Mouse (Mus musculus) lung, postnatal 25 days (tissue): ENCODE measurements around the gene Frzb.
A peak's percentile ranks its signal among the peaks of the same experiment; 100 is the strongest.

Experiments
- DNase-seq: peaks from one replicate; pipeline ENCODE4 v3.0.0; 2022; ENCODE audit warnings: low spot score

Frzb gene

DNA sequence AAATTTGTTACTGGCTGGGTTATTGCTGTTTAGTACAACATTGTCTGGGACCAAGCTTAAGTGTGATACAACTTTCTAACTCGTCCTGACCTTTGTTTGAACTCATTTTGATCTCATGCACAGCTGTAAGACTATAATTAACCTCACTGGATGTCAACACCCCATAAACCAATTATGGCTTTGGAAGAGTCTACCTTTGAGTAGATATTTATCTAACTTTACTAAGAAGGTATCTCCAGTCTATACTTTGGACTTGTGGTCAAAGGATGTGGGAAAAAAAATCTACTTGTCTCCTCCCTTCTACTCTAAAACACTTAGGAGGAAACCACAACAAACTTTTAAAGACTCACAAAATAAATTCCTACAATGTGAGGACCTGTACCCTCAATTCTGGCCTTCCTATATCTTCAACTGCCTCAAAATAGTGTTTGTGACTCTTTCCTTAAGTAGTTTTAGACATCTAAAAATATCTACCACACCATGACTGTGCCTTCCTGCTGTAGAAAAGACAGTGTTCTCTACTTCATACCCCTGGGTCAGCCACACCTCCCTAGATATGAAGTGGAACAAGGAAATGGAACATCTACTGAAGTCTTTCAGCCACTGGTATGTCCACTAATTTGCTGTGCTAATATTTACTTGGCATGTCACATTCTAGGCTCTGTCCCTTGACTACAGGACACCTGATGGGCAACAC is 16.9 kb downstream of the Frzb start:
- no peak for DNase-seq

DNA sequence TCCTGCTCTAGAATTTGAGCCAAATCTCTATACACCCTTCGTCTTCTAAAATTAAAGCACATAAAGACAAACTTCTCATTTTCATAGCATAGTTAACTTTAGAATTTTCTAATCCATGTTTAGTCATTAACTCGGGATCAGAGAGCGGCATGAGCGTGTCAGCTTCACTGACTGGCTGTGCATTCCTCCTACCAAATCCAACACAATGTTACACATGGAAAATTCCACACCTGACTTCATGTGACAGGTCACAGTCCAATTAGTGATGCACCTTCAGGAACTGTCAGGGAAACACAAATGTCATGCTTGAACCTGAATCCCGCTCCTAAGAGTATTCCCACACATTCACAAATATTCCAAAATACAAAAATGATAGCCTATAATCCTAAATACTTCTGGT is 24.3 kb downstream of the Frzb start:
- DNase-seq, result no peak

DNA sequence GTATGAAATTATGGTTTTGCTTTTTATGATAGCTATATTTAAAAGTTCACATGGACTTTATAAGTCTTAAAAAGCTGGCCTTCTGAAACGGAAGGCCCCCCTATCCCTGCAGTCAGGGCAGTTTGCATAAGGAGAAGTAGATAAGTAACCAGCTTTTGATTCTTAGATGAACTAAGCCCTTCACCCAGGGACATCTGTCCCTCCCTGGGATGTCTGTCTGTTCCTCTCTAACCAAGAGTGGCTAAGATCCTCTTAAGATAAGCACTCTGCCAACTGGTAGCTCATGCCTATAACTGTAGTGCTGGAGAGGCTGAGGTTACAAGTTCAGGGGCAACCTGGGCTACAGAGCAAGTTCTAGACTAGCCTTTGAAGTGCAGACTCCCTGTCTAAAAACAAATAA is 25.4 kb downstream of the Frzb start:
- DNase-seq, result no peak

DNA sequence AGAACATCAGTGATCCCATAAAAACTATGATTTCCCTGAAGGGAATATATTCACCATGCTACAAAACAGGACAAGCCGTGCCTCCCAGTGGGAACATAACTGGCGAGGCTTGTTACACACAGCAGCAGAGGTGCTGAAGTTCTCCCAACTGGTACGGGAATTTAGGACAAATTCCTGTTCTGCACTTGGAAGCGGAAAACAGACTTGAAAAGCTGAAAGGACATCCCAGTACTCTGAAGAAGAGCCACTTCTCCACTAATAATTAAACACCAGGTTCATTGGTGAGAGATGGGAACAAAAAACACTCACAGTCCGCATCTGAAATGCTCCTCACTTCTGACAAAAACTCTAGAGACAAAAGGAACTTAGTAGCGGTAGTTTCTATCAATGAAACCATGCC is 31.1 kb downstream of the Frzb start:
- DNase-seq, result no peak

DNA sequence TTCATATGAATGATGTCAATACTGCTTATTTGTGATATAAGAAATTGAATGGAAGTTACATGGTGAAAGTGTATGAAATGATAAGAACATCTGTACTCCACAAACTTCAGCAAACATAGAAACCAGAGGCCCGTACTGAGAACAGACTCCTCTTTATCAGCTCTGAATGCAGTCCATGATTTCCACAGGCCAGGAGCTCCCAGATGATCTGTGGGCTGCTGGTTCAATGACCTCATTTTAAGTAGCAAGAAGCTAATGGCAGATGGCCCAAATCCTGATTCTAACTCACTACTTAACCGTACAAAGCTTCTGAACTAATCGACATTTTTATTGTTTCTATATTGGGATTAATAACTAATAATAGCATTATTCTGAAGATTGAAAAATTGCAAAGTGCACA is 33.0 kb downstream of the Frzb start:
- DNase-seq, result no peak

DNA sequence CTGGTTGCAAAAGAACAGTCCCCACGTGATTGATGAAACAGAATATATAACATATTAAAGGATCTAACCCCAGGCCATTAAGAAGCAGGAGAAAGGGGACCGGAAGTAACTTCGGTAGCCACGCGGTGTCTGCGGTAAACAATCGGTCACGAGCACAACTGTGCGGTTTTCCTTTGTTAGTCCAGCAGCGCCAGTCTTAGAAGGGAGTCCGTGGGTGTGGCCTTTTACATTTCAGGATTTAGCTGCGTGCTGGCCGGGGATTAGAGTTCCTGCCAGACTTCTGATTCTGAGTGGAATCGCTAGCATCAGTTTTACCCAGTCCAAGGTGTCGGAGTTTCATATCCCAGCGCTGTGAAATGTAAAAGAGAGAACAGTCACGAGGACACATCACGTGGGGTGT is 34.3 kb downstream of the Frzb start:
- DNase-seq, result no peak

DNA sequence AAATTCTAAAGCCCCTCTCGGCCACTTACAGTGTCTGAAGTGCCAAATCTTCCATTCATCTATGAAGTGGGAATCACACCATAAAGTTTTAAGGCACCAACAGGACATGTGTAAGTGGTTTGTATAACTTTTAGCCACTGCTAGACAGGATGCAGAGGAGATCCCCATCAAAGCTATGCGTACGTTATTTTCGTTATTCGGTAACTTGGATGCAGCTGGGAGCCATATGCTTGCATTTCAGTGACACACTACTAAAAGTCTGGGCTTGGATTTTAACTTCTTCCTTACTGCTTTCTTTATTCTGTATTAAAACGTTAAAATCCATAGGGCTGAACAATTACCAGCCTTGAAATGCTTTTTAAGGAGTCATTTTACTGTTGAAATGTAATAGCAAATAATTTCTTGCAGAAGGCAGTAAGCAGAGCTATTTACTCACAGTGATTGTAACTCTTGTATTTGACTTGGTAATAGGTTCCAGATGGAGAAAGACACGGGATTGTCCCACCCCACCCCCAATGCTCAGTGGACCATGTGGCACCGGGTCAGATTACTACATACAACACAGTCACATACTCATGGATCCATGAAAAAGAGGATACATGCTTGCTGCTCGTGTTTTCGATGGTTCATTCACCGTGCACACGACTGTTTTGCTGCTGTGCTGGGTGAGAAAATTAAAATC is 37.4 kb downstream of the Frzb start:
- DNase-seq, result no peak

DNA sequence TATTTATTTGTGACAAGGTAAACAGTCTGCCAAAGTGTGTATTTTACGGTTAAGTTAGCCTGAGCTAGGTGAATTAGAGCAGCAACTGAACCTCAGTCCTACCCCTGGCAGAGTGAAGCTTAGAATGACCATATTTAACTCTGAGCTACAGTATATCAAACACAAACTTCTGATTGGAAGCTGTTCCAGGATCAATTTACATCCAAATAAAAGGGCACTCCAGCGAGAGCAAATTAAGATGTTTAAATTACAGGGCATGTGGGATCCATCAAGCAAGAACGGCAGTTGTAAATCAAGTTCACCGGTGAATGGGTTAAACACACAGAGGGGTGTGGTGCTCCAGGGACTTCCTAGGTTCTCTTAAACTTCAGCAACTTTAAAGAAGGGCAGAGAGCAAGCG is 42.7 kb downstream of the Frzb start:
- no peak for DNase-seq

DNA sequence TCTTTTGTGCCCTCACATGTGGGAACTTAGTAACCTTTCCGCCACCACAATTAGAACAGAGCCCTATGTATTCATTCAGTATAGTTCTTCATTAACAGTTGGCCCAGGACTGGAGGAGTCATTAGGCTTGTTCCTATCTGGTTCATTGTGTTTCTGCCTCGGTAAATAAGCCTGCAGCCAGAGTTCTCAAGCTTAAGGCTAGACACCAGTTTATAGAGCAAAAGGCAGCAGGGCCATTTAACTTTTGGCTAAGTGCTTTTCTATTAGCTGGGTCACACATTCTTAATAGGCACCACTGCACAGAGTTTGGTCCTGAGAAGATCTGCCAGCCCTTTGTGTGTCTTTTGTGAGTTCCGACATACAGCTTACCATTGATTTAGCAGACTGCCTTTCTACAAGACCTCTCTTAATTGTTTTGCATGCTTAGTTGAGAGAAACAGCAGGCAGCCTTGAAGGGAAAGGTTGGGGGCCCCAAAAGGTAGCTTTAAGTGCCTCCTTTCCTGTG is 48.8 kb downstream of the Frzb start:
- DNase-seq, result no peak

DNA sequence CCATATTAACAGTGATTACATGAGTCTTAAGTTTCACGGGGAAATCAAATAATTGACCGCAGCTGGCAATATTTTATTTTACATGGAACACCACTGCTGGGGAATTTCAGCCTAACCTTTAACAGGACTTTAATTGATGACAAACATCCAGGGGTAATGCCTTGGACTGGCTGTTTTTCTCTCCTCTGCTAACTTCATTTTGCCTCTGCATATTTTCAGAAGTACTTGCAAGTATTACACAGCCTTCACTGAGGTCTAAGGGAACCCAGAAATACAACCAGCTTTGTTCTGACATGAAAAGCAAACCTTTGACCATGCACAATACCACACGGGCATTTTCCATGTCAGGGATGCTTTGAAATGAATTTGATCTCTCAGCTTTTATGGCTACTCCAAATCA is 50.6 kb downstream of the Frzb start:
- no peak for DNase-seq

DNA sequence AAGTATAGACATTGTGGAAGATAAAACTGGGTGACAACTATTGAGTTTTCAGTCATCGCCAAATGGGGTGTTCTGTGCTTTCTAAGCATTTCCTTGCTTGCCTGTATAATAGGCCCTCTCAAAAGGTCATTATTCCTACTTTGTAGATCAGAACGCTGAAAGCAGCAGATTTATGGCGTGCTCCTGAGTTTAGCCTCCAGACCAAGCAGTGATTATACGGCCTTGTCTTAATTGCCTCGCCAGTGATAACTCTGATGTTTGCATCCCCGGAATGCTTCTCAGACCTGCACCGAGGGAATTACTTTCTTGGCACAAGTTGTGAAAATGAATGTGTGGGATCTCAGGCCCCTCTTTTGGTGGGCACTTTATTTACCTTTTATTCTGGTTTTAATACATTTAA is 51.4 kb downstream of the Frzb start:
- DNase-seq, result no peak

DNA sequence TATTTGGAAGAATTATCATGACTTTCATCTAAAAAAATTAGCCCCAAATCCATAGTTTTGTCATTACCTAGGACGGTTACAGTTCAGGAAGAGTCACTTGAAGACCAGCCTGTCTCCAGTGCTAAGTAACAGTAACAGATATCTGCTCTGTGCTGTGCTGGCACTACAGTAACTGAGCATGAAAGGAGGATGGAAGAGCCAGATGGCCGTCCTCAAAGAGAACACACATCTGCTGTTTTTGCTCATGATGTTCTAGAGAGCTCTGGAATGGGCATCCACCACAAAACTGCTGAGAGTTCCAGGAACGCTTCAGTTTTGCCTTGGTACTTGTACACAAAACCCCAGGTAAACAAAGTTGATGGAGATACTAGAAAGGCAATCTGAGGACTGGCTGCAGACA is 59.1 kb downstream of the Frzb start:
- DNase-seq, result no peak

DNA sequence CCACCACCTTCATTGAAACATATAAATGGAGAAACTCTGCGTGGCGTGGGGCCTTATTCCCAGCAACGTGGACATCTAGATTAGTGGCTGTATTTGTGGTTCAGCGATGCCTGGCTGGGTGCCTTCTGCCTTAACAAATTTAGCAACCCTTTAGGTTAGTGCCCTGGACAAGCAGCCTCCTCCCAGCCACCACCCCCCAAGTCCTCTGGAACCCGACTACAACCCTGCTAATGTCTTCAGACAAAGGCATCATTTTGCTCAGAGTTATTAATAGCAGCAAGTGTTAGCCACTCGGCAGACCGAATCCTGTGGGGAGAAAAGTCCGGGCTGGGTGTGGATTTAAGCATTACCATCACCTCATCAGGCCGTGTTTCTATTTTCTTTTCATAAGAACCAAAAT is 59.8 kb downstream of the Frzb start:
- DNase-seq, result peak; percentile 4

DNA sequence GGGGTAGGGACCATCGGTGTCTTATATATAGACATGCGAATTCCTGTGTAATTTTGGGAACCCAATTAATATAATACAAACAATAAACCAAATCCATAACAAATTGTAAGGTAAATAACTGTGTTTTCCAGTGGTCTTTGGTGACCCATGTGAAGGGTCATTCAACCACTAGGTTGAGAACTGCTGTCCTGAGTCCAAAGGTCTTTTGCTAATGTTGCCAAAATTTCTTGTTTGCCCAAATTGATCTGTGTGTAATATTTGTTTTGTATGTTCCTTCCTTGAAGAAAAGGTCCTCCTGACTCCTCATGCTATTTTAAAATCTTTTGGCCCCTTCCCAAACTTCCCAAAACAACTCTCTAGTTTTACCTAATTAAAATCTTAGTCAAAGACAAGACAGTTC is 61.2 kb downstream of the Frzb start:
- no peak for DNase-seq

DNA sequence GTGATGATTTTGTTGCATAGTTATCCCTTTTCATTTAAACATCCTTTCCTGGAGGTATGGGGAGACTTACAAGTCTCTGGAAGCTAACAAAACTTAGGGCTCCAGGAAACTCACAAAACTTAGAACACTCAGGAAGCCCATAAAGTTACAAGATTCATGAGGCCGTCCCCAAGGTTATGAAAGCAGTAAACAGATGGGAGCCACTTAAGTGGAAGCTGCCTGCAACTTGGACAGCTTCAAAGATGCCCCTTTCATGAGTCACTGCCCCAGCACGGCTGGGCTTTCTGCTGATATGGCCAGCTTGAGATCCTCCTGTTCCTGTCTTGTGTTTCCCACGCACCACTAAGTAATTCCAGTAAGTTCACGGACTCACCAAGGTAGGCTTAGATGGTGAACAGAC is 63.0 kb downstream of the Frzb start:
- no peak for DNase-seq

DNA sequence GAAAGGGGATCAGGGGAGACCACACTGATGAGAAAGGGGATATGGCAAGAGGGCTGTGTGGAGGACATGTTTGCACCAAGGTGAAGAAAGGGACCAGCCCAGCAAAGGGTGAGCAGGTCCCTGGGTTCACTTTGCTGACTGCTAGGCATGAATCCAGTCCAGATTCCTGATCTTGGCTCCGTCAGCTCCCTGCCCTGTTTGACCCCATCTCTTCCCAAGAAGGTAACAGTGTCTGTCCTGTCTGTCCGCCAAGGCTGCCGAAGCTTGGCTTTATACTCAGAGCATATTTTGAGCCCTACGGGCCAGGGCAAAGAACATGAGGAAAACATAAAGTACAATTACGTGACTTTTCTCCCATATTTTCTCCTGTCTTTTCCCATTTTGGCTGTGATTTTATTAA is 67.6 kb downstream of the Frzb start:
- DNase-seq, result no peak

DNA sequence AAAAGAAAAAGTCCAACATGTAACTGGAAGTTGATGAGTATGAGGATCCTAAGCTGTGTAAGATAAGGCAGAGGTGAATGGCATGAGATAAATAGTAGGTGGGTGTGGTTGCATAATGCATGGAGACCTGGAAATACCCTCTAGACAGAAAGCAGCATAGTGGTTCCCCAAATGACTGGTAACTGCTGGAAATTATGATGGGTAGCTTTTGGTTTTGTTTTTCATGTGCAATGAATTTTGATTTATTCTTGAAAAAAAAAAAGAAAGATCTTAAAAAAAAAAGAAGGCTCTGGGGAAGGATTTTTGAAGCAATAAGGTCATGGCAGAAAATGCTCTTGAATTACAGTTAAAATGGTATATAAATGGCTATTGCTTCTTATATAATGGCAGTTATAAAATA is 72.5 kb downstream of the Frzb start:
- DNase-seq, result no peak

DNA sequence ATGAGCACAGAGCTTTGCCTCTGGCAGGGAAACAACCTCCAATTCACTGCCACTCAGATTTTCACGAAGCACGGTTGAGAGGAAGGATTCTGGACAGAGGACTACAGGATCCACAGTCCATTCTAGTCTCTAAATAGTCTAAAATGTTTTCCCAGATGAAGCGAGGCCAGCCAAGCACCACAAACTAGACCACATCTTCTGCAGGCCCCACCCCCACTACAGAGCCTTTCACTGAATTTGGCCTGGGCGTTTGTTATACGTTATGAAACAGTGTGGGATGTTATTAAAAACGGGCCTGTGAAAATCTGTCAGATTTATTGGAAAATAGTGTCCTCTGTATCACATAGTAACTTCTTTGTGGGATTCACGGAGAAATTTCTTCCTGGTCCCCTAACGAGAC is 76.0 kb downstream of the Frzb start:
- DNase-seq, result no peak
